Mouse (Mus musculus): ENCODE data around the gene Adgrd1. TPM values are rescaled to one million over a fixed set of nuclear protein-coding genes. Genes with fewer than 3 reads are reported as not detected.

The Adgrd1 gene
- polyA plus RNA-seq, 1 experiment from 2014 or later: 5.7 TPM

DNA sequence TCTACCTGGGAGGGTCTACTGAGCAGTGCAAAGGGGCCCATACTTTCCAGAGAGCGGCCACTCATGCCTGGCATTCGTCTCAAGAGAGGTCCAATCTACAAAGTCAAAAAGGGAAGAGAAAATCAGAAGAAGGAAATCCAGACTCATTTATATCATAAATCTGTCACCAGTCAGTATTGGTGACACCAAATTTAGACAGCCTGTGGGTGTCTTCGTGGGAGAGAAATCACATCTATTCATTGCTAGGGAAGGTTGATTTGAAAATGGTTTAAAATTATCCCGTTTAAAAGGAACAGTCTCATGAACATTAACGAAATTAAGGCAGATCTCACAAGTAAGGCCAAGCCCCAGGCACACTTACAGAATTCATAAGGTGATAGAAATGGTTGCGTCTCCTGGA lies 76.0 kb downstream of the Adgrd1 start:
- H3K4me3 ChIP-seq (ENCODE audit: low read depth, low read length): no peak overlapping the region
- 79% methylated on average over 6 of the region's 6 CpGs for WGBS
- no peaks in the 10 kb centered on the region for H3K36me3 ChIP-seq (ENCODE audit: control insufficient read depth, insufficient read depth, low read length)
- no peaks in the 10 kb centered on the region for H3K4me1 ChIP-seq (ENCODE audit: control insufficient read depth, insufficient read depth, low read length)
- DNase-seq (ENCODE audit: low spot score) (no peak), ATAC-seq (ENCODE audit: low read depth) (no peak)
- H3K27ac ChIP-seq (replicated peaks; ENCODE audit: low read depth, low read length): no peak overlapping the region
- H3K4me2 ChIP-seq (ENCODE audit: low read depth, low read length): no peak overlapping the region
- H3K9me3 ChIP-seq (ENCODE audit: control insufficient read depth, low read length): no peaks in the 10 kb centered on the region
- H3K27me3 ChIP-seq (replicated peaks; ENCODE audit: control insufficient read depth, insufficient read depth, low read length): no peaks in the 10 kb centered on the region
- H3K9ac ChIP-seq (ENCODE audit: low read depth, low read length): no peak overlapping the region

DNA sequence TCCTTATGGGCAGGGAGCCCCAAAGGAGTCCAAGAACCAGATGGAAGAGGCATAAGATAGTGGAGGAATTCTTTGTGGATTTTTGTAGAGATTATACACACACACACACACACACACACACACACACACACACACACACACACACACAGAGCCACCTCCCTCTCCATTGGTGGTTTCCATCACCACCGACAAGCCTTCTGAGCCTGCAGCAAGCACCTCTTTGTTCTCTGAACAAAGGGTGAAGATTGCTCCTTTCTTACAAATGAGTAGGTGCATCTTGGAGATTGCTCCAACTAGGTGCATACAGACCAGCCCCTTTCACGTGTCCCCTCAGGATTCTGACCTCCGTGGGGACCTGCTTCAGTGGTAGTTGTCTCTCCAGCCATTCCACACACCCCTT lies 79.4 kb downstream of the Adgrd1 start:
- Histone ChIP-seq H3K9me3 (ENCODE audit: control insufficient read depth, low read length) (no peaks in the 10 kb centered on the region), H3K4me2 (ENCODE audit: low read depth, low read length) (no peak overlapping the region), H3K9ac (ENCODE audit: low read depth, low read length) (no peak overlapping the region), H3K4me3 (ENCODE audit: low read depth, low read length) (no peak overlapping the region), H3K27me3 (replicated peaks; ENCODE audit: control insufficient read depth, insufficient read depth, low read length) (no peaks in the 10 kb centered on the region), H3K27ac (replicated peaks; ENCODE audit: low read depth, low read length) (no peak overlapping the region), H3K36me3 (ENCODE audit: control insufficient read depth, insufficient read depth, low read length) (no peaks in the 10 kb centered on the region), H3K4me1 (ENCODE audit: control insufficient read depth, insufficient read depth, low read length) (no peaks in the 10 kb centered on the region)
- DNase-seq (ENCODE audit: low spot score): no peak
- no peak for ATAC-seq (ENCODE audit: low read depth)
- 41% methylated on average over 3 of the region's 3 CpGs for WGBS

DNA sequence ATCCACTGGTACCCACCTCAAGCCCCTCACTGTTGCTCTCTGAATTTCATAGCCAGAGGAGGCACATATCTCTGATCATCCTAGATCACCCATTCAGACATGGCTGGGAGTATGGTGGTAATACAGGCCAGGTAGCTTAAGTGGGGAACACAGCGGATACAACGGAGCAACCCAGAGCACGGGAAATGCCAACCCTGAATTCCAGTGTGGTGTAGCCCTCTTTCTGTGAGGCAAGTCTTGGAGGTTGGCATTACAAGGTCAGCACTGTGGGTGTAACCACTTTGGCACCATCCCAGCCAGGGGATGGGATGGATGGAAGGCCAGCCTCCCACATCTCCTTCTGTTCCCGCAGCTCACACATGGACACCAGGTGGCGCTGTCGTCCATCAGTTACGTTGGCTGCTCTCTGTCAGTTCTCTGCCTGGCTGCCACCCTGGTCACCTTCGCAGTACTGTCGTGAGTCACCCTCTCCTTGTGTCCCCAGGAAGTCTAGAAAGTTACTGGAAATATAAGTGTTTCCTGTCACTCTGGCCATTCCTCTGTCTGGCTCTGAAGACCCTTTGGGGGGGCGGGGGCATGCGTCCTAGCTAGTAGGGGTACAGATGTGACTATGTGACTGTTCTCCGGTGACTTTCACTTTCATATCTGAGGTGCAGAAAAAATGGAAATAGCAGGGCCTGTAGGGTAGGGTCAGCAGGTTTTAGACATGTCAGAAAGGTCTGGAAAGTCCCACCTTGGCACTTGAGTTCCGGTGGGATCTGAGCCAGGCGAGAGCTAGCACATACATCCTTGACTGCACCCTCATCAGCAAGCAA lies 81.4 kb downstream of the Adgrd1 start:
- Histone ChIP-seq H3K9me3 (ENCODE audit: control insufficient read depth, low read length) (no peaks in the 10 kb centered on the region), H3K27ac (replicated peaks; ENCODE audit: low read depth, low read length) (no peak overlapping the region), H3K4me2 (ENCODE audit: low read depth, low read length) (no peak overlapping the region), H3K4me1 (ENCODE audit: control insufficient read depth, insufficient read depth, low read length) (no peaks in the 10 kb centered on the region), H3K27me3 (replicated peaks; ENCODE audit: control insufficient read depth, insufficient read depth, low read length) (no peaks in the 10 kb centered on the region), H3K9ac (ENCODE audit: low read depth, low read length) (no peak overlapping the region), H3K4me3 (ENCODE audit: low read depth, low read length) (no peak overlapping the region), H3K36me3 (ENCODE audit: control insufficient read depth, insufficient read depth, low read length) (no peaks in the 10 kb centered on the region)
- 48% methylated on average over 14 of the region's 14 CpGs for WGBS
- 0 out of 2 replicates have a peak, but pooled peaks have one; percentile 44 for ATAC-seq (ENCODE audit: low read depth)
- peak; percentile 73 for DNase-seq (ENCODE audit: low spot score)

DNA sequence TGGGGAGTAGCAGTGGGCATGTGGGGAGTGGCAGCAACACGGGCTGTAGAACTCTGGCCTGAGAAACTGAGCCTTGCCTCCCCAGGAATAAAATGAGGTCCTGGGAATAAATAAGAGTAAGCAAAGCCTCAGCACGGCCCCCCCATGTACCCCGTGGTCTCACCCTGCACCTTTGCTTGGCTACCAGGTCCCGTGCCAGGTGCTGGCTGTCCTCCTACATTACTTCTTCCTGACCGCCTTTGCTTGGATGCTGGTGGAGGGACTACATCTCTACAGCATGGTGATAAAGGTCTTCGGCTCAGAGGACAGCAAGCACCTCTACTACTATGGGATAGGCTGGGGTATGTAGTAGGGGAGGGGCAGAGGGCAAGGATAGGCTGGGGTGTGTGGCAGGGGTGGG lies 82.8 kb downstream of the Adgrd1 start:
- Histone ChIP-seq H3K27me3 (replicated peaks; ENCODE audit: control insufficient read depth, insufficient read depth, low read length) (no peaks in the 10 kb centered on the region), H3K9me3 (ENCODE audit: control insufficient read depth, low read length) (no peaks in the 10 kb centered on the region), H3K9ac (ENCODE audit: low read depth, low read length) (no peak overlapping the region), H3K4me3 (ENCODE audit: low read depth, low read length) (no peak overlapping the region), H3K36me3 (ENCODE audit: control insufficient read depth, insufficient read depth, low read length) (no peaks in the 10 kb centered on the region), H3K27ac (replicated peaks; ENCODE audit: low read depth, low read length) (no peak overlapping the region), H3K4me2 (ENCODE audit: low read depth, low read length) (no peak overlapping the region), H3K4me1 (ENCODE audit: control insufficient read depth, insufficient read depth, low read length) (no peaks in the 10 kb centered on the region)
- WGBS: 88% methylated on average over 6 of the region's 6 CpGs
- ATAC-seq (ENCODE audit: low read depth): no peak
- no peak for DNase-seq (ENCODE audit: low spot score)

DNA sequence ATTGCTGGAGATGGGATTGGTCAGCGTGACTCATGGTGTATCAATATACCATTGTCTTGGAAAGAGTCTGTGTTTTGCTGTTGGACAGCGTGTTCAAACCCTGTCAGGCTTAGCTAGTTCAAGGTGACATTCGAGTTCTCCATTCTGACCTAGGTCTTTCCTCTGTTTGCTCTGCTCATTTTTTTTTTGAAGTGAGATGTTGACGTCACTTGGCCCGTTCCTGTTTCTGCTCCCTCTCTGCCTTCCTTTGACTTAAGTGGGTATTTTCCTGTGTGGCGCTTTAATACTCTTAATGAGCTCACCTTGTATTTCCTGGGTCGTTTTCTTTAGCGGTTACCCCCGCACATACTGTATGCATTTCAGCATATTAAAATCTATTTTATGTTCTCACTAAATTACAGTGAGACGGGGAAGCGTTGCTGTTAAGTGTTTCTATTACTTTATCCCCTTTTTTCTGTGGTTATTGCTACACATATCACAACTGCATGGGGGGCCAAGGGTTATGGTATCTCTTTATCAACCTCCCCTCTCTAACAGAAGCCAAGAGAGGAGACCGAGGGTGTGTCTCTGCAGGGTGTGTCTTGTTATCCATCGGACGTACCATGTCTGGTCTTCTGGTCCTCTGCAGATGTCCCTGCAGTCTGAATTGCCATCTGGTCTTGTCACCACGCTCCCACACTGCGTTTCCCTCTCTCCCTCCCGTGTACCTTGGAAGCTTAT lies 83.6 kb downstream of the Adgrd1 start:
- Histone ChIP-seq H3K4me2 (ENCODE audit: low read depth, low read length) (no peak overlapping the region), H3K9me3 (ENCODE audit: control insufficient read depth, low read length) (no peaks in the 10 kb centered on the region), H3K9ac (ENCODE audit: low read depth, low read length) (no peak overlapping the region), H3K4me1 (ENCODE audit: control insufficient read depth, insufficient read depth, low read length) (no peaks in the 10 kb centered on the region), H3K4me3 (ENCODE audit: low read depth, low read length) (no peak overlapping the region), H3K27ac (replicated peaks; ENCODE audit: low read depth, low read length) (no peak overlapping the region), H3K27me3 (replicated peaks; ENCODE audit: control insufficient read depth, insufficient read depth, low read length) (no peaks in the 10 kb centered on the region), H3K36me3 (ENCODE audit: control insufficient read depth, insufficient read depth, low read length) (no peaks in the 10 kb centered on the region)
- DNase-seq (ENCODE audit: low spot score): no peak
- no peak for ATAC-seq (ENCODE audit: low read depth)
- 81% methylated on average over 17 of the region's 17 CpGs for WGBS

- H3K4me1 ChIP-seq (ENCODE audit: control insufficient read depth, insufficient read depth, low read length): no peaks in the 10 kb centered on the region
- DNase-seq (ENCODE audit: low spot score): no peak
Observed at GRCm38 (mm10) chr5:129180715-129181228, 84.2 kb downstream of the Adgrd1 start.

DNA sequence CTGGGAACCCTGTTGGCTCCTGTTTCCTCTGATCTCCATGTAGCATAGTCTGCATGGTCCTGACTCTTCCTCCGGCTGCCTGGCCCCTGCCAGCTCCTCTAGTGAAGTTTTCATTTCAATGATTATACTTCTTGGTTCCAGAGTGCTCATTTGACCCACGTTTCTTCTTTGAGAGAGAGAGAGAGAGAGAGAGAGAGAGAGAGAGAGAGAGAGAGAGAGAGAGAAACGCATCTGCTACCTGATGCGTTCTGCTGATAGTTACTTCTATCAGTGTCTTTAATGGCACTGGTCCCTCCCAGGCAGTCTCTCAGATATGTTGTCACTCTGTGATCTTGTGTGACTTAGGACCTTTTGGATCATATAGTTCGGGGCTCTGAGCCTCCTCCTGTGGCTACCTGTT lies 84.9 kb downstream of the Adgrd1 start:
- DNase-seq (ENCODE audit: low spot score): no peak
- Histone ChIP-seq H3K4me1 (ENCODE audit: control insufficient read depth, insufficient read depth, low read length) (no peaks in the 10 kb centered on the region), H3K4me3 (ENCODE audit: low read depth, low read length) (no peak overlapping the region), H3K36me3 (ENCODE audit: control insufficient read depth, insufficient read depth, low read length) (no peaks in the 10 kb centered on the region), H3K9ac (ENCODE audit: low read depth, low read length) (no peak overlapping the region), H3K27ac (replicated peaks; ENCODE audit: low read depth, low read length) (no peak overlapping the region), H3K9me3 (ENCODE audit: control insufficient read depth, low read length) (no peaks in the 10 kb centered on the region), H3K4me2 (ENCODE audit: low read depth, low read length) (no peak overlapping the region), H3K27me3 (replicated peaks; ENCODE audit: control insufficient read depth, insufficient read depth, low read length) (no peaks in the 10 kb centered on the region)
- no peak for ATAC-seq (ENCODE audit: low read depth)
- 61% methylated on average over 5 of the region's 5 CpGs for WGBS

More at GRCm38 (mm10) chr5:129180715-129181228, 84.2 kb downstream of the Adgrd1 start:
- H3K27ac ChIP-seq (replicated peaks; ENCODE audit: low read depth, low read length): no peak overlapping the region
- no peaks in the 10 kb centered on the region for H3K27me3 ChIP-seq (replicated peaks; ENCODE audit: control insufficient read depth, insufficient read depth, low read length)
- H3K9ac ChIP-seq (ENCODE audit: low read depth, low read length): no peak overlapping the region
- H3K4me3 ChIP-seq (ENCODE audit: low read depth, low read length): no peak overlapping the region
- H3K36me3 ChIP-seq (ENCODE audit: control insufficient read depth, insufficient read depth, low read length): no peaks in the 10 kb centered on the region
- H3K9me3 ChIP-seq (ENCODE audit: control insufficient read depth, low read length): no peaks in the 10 kb centered on the region
- no peak for ATAC-seq (ENCODE audit: low read depth)
- WGBS: 84% methylated on average over 13 of the region's 13 CpGs
- no peak overlapping the region for H3K4me2 ChIP-seq (ENCODE audit: low read depth, low read length)

DNA sequence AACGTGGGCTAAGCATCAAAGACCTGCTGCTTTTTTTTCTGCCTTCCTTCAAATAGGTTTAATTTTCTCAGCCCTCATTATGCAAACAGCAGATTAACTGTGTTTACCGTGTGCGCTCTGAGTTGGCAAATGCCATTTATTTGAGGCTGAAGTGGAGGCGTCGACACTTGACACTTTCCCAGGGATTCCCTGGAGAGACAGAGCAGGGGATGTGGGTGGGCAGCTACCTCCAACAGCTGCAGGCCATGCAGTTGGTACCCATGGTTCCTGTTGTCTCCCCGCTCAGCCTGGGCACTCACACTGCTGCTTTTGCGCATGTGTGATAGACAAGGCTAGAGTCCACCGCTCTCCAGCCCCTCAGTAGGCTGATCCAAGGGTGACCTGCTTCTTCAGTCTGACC lies 86.0 kb downstream of the Adgrd1 start:
- H3K4me1 ChIP-seq (ENCODE audit: control insufficient read depth, insufficient read depth, low read length): no peaks in the 10 kb centered on the region
- H3K4me3 ChIP-seq (ENCODE audit: low read depth, low read length): no peak overlapping the region
- H3K9me3 ChIP-seq (ENCODE audit: control insufficient read depth, low read length): no peaks in the 10 kb centered on the region
- H3K4me2 ChIP-seq (ENCODE audit: low read depth, low read length): no peak overlapping the region
- H3K27me3 ChIP-seq (replicated peaks; ENCODE audit: control insufficient read depth, insufficient read depth, low read length): no peaks in the 10 kb centered on the region
- H3K27ac ChIP-seq (replicated peaks; ENCODE audit: low read depth, low read length): no peak overlapping the region
- WGBS: 43% methylated on average over 8 of the region's 8 CpGs
- DNase-seq (ENCODE audit: low spot score): no peak
- no peak overlapping the region for H3K9ac ChIP-seq (ENCODE audit: low read depth, low read length)
- H3K36me3 ChIP-seq (ENCODE audit: control insufficient read depth, insufficient read depth, low read length): no peaks in the 10 kb centered on the region
- no peak for ATAC-seq (ENCODE audit: low read depth)

Measured in embryonic facial prominence, embryonic 14.5 days (tissue).